Mouse (Mus musculus) limb, embryonic 15.5 days (tissue): Measurements from ENCODE around the gene Terb2. TPM values are rescaled to one million over a fixed set of nuclear protein-coding genes. Genes with fewer than 3 reads are reported as not detected.

Source experiments
- ATAC-seq: fragments of 200-750 bp; cut with Nextera tagmentation; 2 replicates; pipeline ENCODE4 v1.8.0; 2017; ENCODE audit warnings: low read depth, moderate TSS enrichment; ENCODE audit not compliant: insufficient number of reproducible peaks, low FRiP score, low TSS enrichment
- H3K27ac ChIP-seq: fragments of 300-500 bp; sonication (generic); 2 replicates; pipeline ENCODE4 v1.5.1; 2015; ENCODE audit warnings: moderate library complexity, mild to moderate bottlenecking, inconsistent platforms
- H3K27me3 ChIP-seq: fragments of 300-500 bp; sonication (generic); 2 replicates; pipeline ENCODE4 v1.6.1; 2015; ENCODE audit warnings: inconsistent platforms
- H3K36me3 ChIP-seq: fragments of 300-500 bp; sonication (generic); 2 replicates; pipeline ENCODE4 v1.6.1; 2015; ENCODE audit warnings: inconsistent platforms
- H3K4me1 ChIP-seq: fragments of 300-500 bp; sonication (generic); 2 replicates; pipeline ENCODE4 v1.6.1; 2015; ENCODE audit warnings: inconsistent platforms
- H3K4me2 ChIP-seq: fragments of 300-500 bp; sonication (generic); 2 replicates; pipeline ENCODE4 v1.6.1; 2015; ENCODE audit warnings: mild to moderate bottlenecking, inconsistent platforms
- H3K4me3 ChIP-seq: fragments of 300-500 bp; sonication (generic); 2 replicates; pipeline ENCODE4 v1.5.1; 2015; ENCODE audit warnings: mild to moderate bottlenecking, inconsistent platforms
- H3K9ac ChIP-seq: fragments of 300-500 bp; sonication (generic); 2 replicates; pipeline ENCODE4 v1.6.1; 2015; ENCODE audit warnings: inconsistent platforms
- H3K9me3 ChIP-seq: fragments of 300-500 bp; sonication (generic); 2 replicates; pipeline ENCODE4 v1.6.1; 2016; ENCODE audit warnings: inconsistent platforms
- WGBS: fragments of 180-500 bp; shearing (Covaris S2); methylation state at CpG from one replicate; pipeline ENCODE4 v1.1.7; 2015; 5-methylcytosine and 5-hydroxymethylcytosine counted together
- polyA plus RNA-seq: library from polyadenylated mRNA; unstranded; fragments of >200 nt; fragmentation: Nextera tagmentation; extraction: Ambion mirVana; gene quantifications from 2 replicates; pipeline ENCODE4 v1.2.1, GENCODE M21; 2015

Gene Terb2
- polyA plus RNA-seq, 1 experiment from 2014 or later = not detected

DNA sequence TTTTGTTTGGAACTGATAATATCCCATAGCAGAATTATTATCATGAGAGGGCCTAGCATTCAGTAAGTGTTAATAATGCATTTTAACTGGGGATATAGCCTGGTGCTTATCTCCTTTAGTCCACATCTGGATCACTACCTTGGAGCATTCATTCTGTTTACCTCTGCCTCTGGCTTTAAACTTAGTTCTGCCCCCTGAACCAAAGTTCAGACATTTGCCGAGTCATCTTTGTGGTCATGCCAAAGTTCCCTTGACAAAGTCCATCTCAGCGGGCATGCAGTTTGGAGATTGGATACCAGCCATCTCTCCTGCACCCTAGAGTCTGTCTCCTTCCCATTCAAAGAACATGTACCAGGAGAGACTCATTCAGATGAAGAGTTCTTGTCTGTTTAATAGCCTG, 49.4 kb downstream of the Terb2 start:
- no peaks in the 10 kb centered on the region for H3K27me3 ChIP-seq
- H3K9ac ChIP-seq = no peak overlapping the region
- H3K36me3 ChIP-seq = no peaks in the 10 kb centered on the region
- peaks cover 13% of the 10 kb centered on the region; the same call in 1 of the 2 replicates for H3K4me1 ChIP-seq
- H3K9me3 ChIP-seq = no peaks in the 10 kb centered on the region
- 82% methylated on average over 2 of the region's 2 CpGs for WGBS
- H3K27ac ChIP-seq = no peak overlapping the region
- ATAC-seq = no peak
- H3K4me3 ChIP-seq = peak overlapping the region; percentile 60
- peak overlapping the region; percentile 81 for H3K4me2 ChIP-seq

DNA sequence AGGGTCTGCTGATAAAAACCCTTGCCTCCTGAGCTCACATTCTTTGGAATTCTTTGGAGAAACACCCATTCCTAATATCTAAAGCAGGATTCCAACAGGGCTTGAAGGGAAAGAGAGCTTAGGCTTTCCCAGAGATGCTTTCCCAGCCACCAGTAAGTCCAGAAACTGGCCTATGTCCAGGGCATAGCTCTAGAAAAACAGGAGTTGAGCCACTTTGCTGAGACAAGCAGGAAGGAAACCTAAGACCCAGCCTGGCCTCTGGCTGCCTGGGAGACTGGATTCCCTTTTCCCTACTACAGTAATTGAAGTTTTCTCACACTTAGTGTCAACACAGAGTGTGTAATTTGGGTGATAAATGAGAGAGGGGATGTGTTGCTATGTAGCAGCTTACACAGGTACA, 50.2 kb downstream of the Terb2 start:
- Histone ChIP-seq H3K9me3 (no peaks in the 10 kb centered on the region), H3K27ac (no peak overlapping the region), H3K27me3 (no peaks in the 10 kb centered on the region), H3K4me2 (no peak overlapping the region), H3K36me3 (no peaks in the 10 kb centered on the region), H3K4me1 (peaks cover 13% of the 10 kb centered on the region; the same call in 1 of the 2 replicates), H3K4me3 (no peak overlapping the region), H3K9ac (no peak overlapping the region)
- ATAC-seq = no peak

DNA sequence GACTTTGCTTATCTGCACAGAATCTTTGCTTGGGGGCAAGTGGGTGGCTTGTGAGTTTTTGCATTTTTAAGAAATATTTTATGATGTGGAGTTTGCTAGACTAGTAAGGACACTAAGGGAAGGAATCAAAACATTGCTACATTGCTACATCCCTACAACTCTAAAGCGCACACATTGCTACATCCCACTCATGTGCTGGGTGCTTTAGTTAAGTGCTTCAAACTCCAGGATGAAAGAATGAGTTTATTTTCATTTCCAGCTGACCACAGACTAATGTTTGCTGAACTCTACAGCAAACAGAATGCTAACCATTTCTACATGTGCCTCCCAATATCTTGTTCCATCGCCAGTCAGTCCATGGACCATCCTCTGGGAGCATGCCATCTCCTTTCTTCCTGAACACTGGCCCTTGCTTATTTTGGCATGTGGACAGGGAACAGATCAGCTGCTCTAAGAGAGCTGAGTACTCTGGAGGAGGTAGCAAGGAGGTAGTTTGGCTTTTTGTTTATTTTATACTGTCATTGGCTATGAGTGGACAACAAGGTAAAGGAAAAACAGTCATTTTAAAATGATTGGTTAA, 51.9 kb downstream of the Terb2 start:
- no peaks in the 10 kb centered on the region for H3K9me3 ChIP-seq
- ATAC-seq = no peak
- no peak overlapping the region for H3K4me3 ChIP-seq
- H3K27ac ChIP-seq = no peak overlapping the region
- no peak overlapping the region for H3K9ac ChIP-seq
- 90% methylated on average over 2 of the region's 2 CpGs for WGBS
- H3K27me3 ChIP-seq = no peaks in the 10 kb centered on the region
- H3K4me2 ChIP-seq = no peak overlapping the region
- peaks cover 13% of the 10 kb centered on the region; the same call in 1 of the 2 replicates for H3K4me1 ChIP-seq
- no peaks in the 10 kb centered on the region for H3K36me3 ChIP-seq

DNA sequence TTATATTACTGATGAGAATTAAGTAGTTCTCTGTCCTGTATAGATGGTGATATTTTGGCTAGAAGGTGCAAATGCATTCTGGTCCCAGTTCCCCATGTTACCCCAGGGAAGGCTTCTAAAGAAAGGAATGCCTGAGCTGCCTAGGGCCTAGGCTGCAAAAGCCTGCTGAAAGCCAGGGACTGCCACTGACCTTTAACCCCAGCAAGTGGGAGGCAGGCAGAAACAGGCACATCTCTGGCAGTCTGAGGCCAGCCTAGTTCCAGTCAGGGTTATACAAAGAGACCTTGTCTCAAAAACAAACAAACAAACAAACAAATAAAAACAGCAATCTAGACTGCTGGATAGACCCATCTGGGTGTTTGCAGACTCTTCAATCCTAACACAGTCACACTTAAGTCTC, 54.7 kb downstream of the Terb2 start:
- H3K27me3 ChIP-seq = no peaks in the 10 kb centered on the region
- no peaks in the 10 kb centered on the region for H3K9me3 ChIP-seq
- H3K4me2 ChIP-seq = no peak overlapping the region
- no peak overlapping the region for H3K9ac ChIP-seq
- no peak overlapping the region for H3K4me3 ChIP-seq
- no peaks in the 10 kb centered on the region for H3K36me3 ChIP-seq
- no peak overlapping the region for H3K27ac ChIP-seq
- ATAC-seq = no peak
- peaks cover 3% of the 10 kb centered on the region; the same call in 1 of the 2 replicates for H3K4me1 ChIP-seq

DNA sequence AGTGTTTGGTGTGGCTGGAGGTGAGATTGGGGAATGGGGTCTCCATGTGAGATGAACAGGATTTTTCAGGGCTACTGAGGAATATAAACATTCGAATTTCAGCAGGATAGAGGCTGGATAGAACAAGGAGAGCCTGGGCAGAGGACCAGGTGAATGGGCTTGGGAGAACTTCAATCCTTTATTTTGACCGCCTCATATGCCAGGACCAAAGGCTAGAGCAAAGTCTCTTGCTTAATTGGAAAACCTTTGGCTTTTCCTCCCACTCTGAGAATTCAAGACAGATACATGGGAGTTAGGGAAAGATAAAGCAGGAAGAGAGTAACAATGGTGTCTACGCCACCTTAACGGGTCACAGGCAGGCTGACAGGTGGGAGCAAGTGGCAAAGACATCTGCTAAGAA, 55.2 kb downstream of the Terb2 start:
- Histone ChIP-seq H3K9ac (no peak overlapping the region), H3K27me3 (no peaks in the 10 kb centered on the region), H3K4me1 (peaks cover 1% of the 10 kb centered on the region; the same call in 1 of the 2 replicates), H3K27ac (no peak overlapping the region), H3K4me2 (no peak overlapping the region), H3K9me3 (no peaks in the 10 kb centered on the region), H3K36me3 (no peaks in the 10 kb centered on the region), H3K4me3 (no peak overlapping the region)
- 82% methylated on average over 4 of the region's 4 CpGs for WGBS
- no peak for ATAC-seq

DNA sequence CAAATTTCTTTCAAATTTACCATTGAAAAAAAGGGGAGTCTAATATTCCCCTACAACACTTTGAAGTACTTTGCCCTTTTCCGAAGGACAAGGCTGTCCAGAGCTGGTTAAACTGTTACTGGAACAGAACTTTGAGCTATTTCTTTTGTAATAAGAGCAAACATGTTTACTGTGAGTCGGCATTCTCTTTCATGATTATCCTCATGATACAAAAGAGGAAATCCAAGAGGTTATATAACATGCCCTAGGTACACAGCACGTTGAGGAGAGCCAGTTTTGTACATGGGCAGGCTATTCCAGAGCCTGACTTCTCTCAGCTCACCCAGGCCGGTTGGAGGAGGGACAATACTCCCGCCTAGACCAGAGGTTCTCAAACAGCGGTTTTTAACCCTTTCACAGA, 55.9 kb downstream of the Terb2 start:
- WGBS = 64% methylated on average over 6 of the region's 6 CpGs
- H3K9me3 ChIP-seq = no peaks in the 10 kb centered on the region
- H3K36me3 ChIP-seq = no peaks in the 10 kb centered on the region
- H3K27ac ChIP-seq = no peak overlapping the region
- no peaks in the 10 kb centered on the region for H3K4me1 ChIP-seq
- ATAC-seq = no peak
- no peak overlapping the region for H3K4me2 ChIP-seq
- H3K9ac ChIP-seq = no peak overlapping the region
- no peaks in the 10 kb centered on the region for H3K27me3 ChIP-seq
- no peak overlapping the region for H3K4me3 ChIP-seq

DNA sequence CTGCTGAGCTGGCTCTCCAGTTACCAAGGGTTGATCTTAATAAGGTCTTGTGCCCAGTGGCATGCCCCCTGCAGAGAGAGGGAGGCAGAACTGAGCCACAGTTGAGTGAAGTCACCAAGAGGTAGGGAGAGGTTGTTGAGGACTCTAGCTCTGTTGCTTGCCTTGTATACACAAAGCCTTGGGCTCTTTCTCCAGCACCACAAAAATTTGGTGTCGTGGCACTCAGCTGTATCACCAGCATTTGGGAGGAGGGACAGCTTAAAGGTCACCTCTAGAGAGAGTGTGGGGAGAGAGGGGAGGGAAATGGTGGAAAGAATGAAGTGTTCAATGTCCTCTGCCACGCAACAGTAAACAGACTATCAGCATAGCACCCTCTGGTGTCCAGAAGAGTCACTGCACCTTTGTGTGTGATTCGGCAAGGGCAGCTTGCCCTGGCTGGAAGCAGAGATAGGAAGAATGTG, 57.6 kb downstream of the Terb2 start:
- H3K9ac ChIP-seq = no peak overlapping the region
- no peak overlapping the region for H3K4me2 ChIP-seq
- no peak overlapping the region for H3K27ac ChIP-seq
- no peak overlapping the region for H3K4me3 ChIP-seq
- no peaks in the 10 kb centered on the region for H3K9me3 ChIP-seq
- H3K36me3 ChIP-seq = no peaks in the 10 kb centered on the region
- no peak for ATAC-seq
- H3K4me1 ChIP-seq = no peaks in the 10 kb centered on the region
- WGBS = 4% methylated on average over 3 of the region's 3 CpGs
- H3K27me3 ChIP-seq = no peaks in the 10 kb centered on the region

DNA sequence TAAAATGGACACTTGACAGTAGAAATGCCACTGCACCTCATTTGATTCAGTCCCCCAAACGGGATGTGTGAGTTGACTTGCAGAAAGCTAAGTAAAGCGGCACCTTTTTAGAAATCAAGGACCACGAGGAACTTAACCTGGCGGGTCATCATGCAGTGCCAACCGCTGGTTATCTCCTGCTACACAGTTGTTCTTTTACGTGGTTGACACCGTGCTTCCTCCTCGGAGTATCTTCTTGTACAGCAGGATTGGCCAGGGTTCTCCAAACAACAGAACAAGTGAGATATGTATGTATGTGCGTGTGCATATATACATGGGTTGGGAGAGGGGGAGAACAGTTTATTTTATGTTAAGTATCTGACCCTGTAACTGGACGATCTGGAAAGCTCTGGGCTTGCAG, 61.7 kb downstream of the Terb2 start:
- Histone ChIP-seq H3K27me3 (no peaks in the 10 kb centered on the region), H3K4me1 (no peaks in the 10 kb centered on the region), H3K27ac (no peak overlapping the region), H3K9me3 (no peaks in the 10 kb centered on the region), H3K9ac (no peak overlapping the region), H3K4me2 (no peak overlapping the region), H3K36me3 (no peaks in the 10 kb centered on the region), H3K4me3 (no peak overlapping the region)
- ATAC-seq = no peak
- 89% methylated on average over 10 of the region's 10 CpGs for whole genome bisulfite sequencing

DNA sequence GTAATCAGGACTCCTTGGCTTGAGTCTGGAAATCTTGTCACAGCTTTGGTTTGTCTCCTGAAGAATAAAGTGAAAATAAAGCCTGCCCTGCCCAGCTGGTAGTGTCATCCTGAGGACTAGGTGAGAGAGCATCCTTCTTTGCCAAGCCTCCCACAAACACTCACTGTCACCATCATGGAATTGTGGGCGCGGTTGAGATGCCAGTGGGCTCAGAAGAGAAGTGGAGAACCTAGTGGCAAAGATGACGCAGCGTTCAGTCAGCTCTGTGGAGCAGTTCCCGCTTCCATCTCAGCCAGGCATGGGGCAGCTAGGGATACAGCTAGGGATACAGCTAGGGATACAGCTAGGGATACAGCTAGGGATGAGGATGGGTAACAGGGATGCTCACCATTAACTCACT, 69.9 kb downstream of the Terb2 start:
- H3K27me3 ChIP-seq = no peaks in the 10 kb centered on the region
- no peaks in the 10 kb centered on the region for H3K4me1 ChIP-seq
- H3K36me3 ChIP-seq = 0 out of 2 replicates have a peak, but pooled peaks cover 5% of the 10 kb centered on the region
- ATAC-seq = no peak
- H3K9me3 ChIP-seq = no peaks in the 10 kb centered on the region
- no peak overlapping the region for H3K27ac ChIP-seq
- WGBS = 92% methylated on average over 5 of the region's 5 CpGs
- H3K9ac ChIP-seq = no peak overlapping the region
- H3K4me2 ChIP-seq = no peak overlapping the region
- H3K4me3 ChIP-seq = no peak overlapping the region

Other genes with a start within 250 kb of the Terb2 start
- gene Ctdspl2, start 230.3 kb upstream of the Terb2 start, polyA plus RNA-seq = 49.3 and 53.3 TPM in 2 replicates
- 0.22 TPM in 1 of 2 replicates, not detected in the other for gene Mageb3, start 230.2 kb upstream of the Terb2 start, polyA plus RNA-seq
- 11.1 and 11.5 TPM in 2 replicates for gene Eif3j1, start 157.7 kb upstream of the Terb2 start, polyA plus RNA-seq
- 7.3 and 7.5 TPM in 2 replicates for gene Spg11, start 67.9 kb upstream of the Terb2 start, polyA plus RNA-seq
- 344 and 349 TPM in 2 replicates for gene B2m, start 38.6 kb upstream of the Terb2 start, polyA plus RNA-seq
- gene Trim69, start 25.6 kb upstream of the Terb2 start, polyA plus RNA-seq = 0.10 TPM in 1 of 2 replicates, not detected in the other
- gene Patl2, start 83 bp upstream of the Terb2 start, polyA plus RNA-seq = not detected in 2 replicates
- 28.2 and 29.0 TPM in 2 replicates for gene Sord, start 48.5 kb downstream of the Terb2 start, polyA plus RNA-seq
- 0.05 and 0.13 TPM in 2 replicates for gene Duox2, start 112.2 kb downstream of the Terb2 start, polyA plus RNA-seq
- gene Duoxa2, start 112.6 kb downstream of the Terb2 start, polyA plus RNA-seq = 0.12 and 0.28 TPM in 2 replicates
- 12.4 and 14.5 TPM in 2 replicates for gene Duoxa1, start 127.5 kb downstream of the Terb2 start, polyA plus RNA-seq
- gene Duox1, start 129.4 kb downstream of the Terb2 start, polyA plus RNA-seq = 2.5 and 2.7 TPM in 2 replicates
- 3.5 and 4.3 TPM in 2 replicates for gene Shf, start 182.9 kb downstream of the Terb2 start, polyA plus RNA-seq
- 0.73 and 1.5 TPM in 2 replicates for gene Slc28a2, start 240.2 kb downstream of the Terb2 start, polyA plus RNA-seq